Mouse (Mus musculus) olfactory bulb, adult 2 months (tissue): ENCODE data around the gene Pcare.

Experiments used
- CTCF ChIP-seq: fragments of 200-500 bp; IDR thresholded peaks from 2 replicates; pipeline ENCODE4 v1.5.1; 2012; ENCODE audit warnings: low read depth, mild to moderate bottlenecking, low read length, moderate library complexity; ENCODE audit not compliant: insufficient read depth
- POLR2A ChIP-seq: fragments of 200-500 bp; IDR thresholded peaks from 2 replicates; pipeline ENCODE4 v1.6.1; 2012; ENCODE audit warnings: mild to moderate bottlenecking, low read depth, low read length, moderate library complexity; ENCODE audit not compliant: insufficient read depth

DNA sequence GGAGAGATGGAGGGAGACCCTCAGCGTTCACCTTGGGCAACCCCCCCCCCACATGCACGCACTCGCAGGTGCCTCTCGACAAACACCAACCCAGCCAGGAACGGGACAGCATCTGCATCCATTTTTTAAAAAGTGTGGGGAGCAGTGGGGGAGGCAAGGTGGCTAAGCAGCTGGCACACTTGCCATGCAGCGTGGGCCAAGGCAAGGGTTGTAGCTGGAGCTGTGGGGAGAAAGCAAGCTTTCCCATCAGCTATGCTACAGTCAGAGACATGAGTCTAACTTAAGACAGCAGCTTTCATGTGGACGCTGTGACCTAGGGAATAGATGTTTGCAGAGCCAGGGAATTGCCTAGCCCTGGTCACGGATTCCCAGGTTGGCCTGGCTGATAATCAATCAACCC lies 57.5 kb downstream of the Pcare start:
- TF ChIP-seq CTCF (no peak), POLR2A (no peak)
